ENCODE assay signal across 23 mouse cellular contexts in the genomic region with DNA sequence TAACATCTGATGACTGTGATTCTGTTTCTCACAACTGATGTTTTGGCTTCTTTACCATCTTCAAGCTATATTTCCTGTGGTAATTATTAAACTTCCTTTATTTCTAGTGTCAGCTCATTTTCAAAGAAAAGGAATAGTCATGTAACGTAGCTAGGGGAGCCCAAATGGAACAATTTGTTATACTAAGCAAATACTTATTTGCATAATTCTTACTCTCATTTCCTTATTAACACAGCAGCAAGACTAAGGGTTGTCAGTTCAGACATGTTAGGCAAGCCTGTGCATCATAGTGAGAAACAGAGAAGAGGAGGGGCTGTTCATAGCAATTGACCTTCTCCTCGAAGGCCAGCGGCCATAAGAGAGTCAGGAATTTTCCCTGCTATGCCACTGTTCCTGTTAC.
"Had no signal": no experiment of that assay in that cellular context is flagged by ENCODE, and none has a peak within 500 bp of the region (broad histone marks: within the 10 kb centered on the region; RNA-seq: fewer than 3 reads in every experiment).

No protein-coding gene starts in this region.

- H3K9ac ChIP-seq: liver, embryonic 15.5 days; liver, postnatal 0 days; lung, embryonic 15.5 days; midbrain, embryonic 12.5 days; neural tube, embryonic 12.5 days; stomach, embryonic 15.5 days had no signal

- H3K27me3 ChIP-seq: liver, embryonic 15.5 days; lung, embryonic 15.5 days; midbrain, embryonic 12.5 days; neural tube, embryonic 12.5 days; stomach, embryonic 15.5 days had no signal

- H3K4me3 ChIP-seq: liver, embryonic 15.5 days; lung, embryonic 15.5 days; midbrain, embryonic 10.5 days; midbrain, embryonic 12.5 days; neural tube, embryonic 12.5 days; stomach, embryonic 15.5 days had no signal

- H3K9me3 ChIP-seq: liver, embryonic 15.5 days; lung, embryonic 15.5 days; midbrain, embryonic 10.5 days; midbrain, embryonic 12.5 days; neural tube, embryonic 12.5 days; stomach, embryonic 15.5 days had no signal

- H3K4me2 ChIP-seq: liver, embryonic 15.5 days; lung, embryonic 15.5 days; midbrain, embryonic 12.5 days; neural tube, embryonic 12.5 days; stomach, embryonic 15.5 days had no signal

- H3K27ac ChIP-seq: liver, embryonic 15.5 days; lung, embryonic 15.5 days; macrophage; midbrain, embryonic 10.5 days; midbrain, embryonic 12.5 days; neural tube, embryonic 12.5 days; stomach, embryonic 15.5 days; stomach, postnatal 0 days had no signal

- DNase-seq: liver, postnatal 0 days; lung, adult 2 months; lung, postnatal 14 days; lung, postnatal 36 days; midbrain, embryonic 14.5 days; retina, postnatal 1 day; right cerebral cortex, adult 18-20 months; right cerebral cortex, postnatal 25 days; right cerebral cortex, postnatal 4 days; spleen, adult 18-20 months; thymus, adult 2 months; thymus, postnatal 25 days; thymus, postnatal 4 days had no signal

- H3K36me3 ChIP-seq: liver, embryonic 15.5 days; lung, embryonic 15.5 days; midbrain, embryonic 10.5 days; midbrain, embryonic 12.5 days; neural tube, embryonic 12.5 days; stomach, embryonic 15.5 days had no signal

- ATAC-seq: liver, postnatal 0 days; lung, postnatal 0 days; midbrain, embryonic 16.5 days had no signal

- H3K4me1 ChIP-seq: liver, embryonic 15.5 days; lung, embryonic 15.5 days; midbrain, embryonic 10.5 days; midbrain, embryonic 12.5 days; neural tube, embryonic 12.5 days; stomach, embryonic 15.5 days had no signal
